Mouse (Mus musculus): ENCODE measurements at regions not wholly inside any gene's neighbourhood (a gene's known extent, or its start where the extent isn't known, plus 50 kb on each side); places are given as distances from the start of the nearest gene placed in this dataset.

GRCm38 (mm10) chr1:61316261-61316660, 322.4 kb upstream of the Pard3b start:
- no peak for DNase-seq (ENCODE audit: low spot score in 2 of 2)

GRCm38 (mm10) chr1:61316736-61317135, 321.9 kb upstream of the Pard3b start:
- DNase-seq (ENCODE audit: low spot score in 2 of 2), result no peak

GRCm38 (mm10) chr1:61318042-61318441, 320.6 kb upstream of the Pard3b start:
- no peak for DNase-seq (ENCODE audit: low spot score in 2 of 2)

- DNase-seq (ENCODE audit: low spot score in 2 of 2), result no peak
Observed at GRCm38 (mm10) chr1:61321513-61322145, 317.0 kb upstream of the Pard3b start.

- DNase-seq (ENCODE audit: low spot score in 2 of 2), result no peak
Observed at GRCm38 (mm10) chr1:61331456-61331855, 307.2 kb upstream of the Pard3b start.

GRCm38 (mm10) chr1:61331906-61332305, 306.7 kb upstream of the Pard3b start:
- DNase-seq (ENCODE audit: low spot score in 2 of 2), result no peak

GRCm38 (mm10) chr1:61336367-61336766, 302.3 kb upstream of the Pard3b start:
- no peak for DNase-seq (ENCODE audit: low spot score in 2 of 2)

GRCm38 (mm10) chr1:61352921-61353320, 285.7 kb upstream of the Pard3b start:
- no peak for DNase-seq (ENCODE audit: low spot score in 2 of 2)

- no peak for DNase-seq (ENCODE audit: low spot score in 2 of 2)
Observed at GRCm38 (mm10) chr1:61353481-61353880, 285.1 kb upstream of the Pard3b start.

GRCm38 (mm10) chr1:61355241-61355640, 283.4 kb upstream of the Pard3b start:
- DNase-seq (ENCODE audit: low spot score in 2 of 2), result no peak

- DNase-seq (ENCODE audit: low spot score in 2 of 2), result no peak
Observed at GRCm38 (mm10) chr1:61359011-61359930, 279.4 kb upstream of the Pard3b start.

- DNase-seq (ENCODE audit: low spot score in 2 of 2), result no peak
Observed at GRCm38 (mm10) chr1:61372581-61372980, 266.0 kb upstream of the Pard3b start.

GRCm38 (mm10) chr1:61373661-61374491, 264.7 kb upstream of the Pard3b start:
- DNase-seq (ENCODE audit: low spot score in 2 of 2), result no peak

GRCm38 (mm10) chr1:61376417-61376816, 262.2 kb upstream of the Pard3b start:
- no peak for DNase-seq (ENCODE audit: low spot score in 2 of 2)

- peak; percentile 8 to 28 for DNase-seq (ENCODE audit: low spot score in 2 of 2)
Observed at GRCm38 (mm10) chr1:61377070-61377469, 261.6 kb upstream of the Pard3b start.

- no peak for DNase-seq (ENCODE audit: low spot score in 2 of 2)
Observed at GRCm38 (mm10) chr1:61378240-61378639, 260.4 kb upstream of the Pard3b start.

GRCm38 (mm10) chr1:61379771-61380517, 258.7 kb upstream of the Pard3b start:
- no peak for DNase-seq (ENCODE audit: low spot score in 2 of 2)

GRCm38 (mm10) chr1:61387587-61387986, 251.0 kb upstream of the Pard3b start:
- DNase-seq (ENCODE audit: low spot score in 2 of 2), result no peak

- DNase-seq (ENCODE audit: low spot score in 2 of 2), result no peak
Observed at GRCm38 (mm10) chr1:61397796-61398195, 240.8 kb upstream of the Pard3b start.

GRCm38 (mm10) chr1:61402339-61402738, 236.3 kb upstream of the Pard3b start:
- no peak for DNase-seq (ENCODE audit: low spot score in 2 of 2)

- no peak for DNase-seq (ENCODE audit: low spot score in 2 of 2)
Observed at GRCm38 (mm10) chr1:61407201-61407600, 231.4 kb upstream of the Pard3b start.

All from gastrocnemius, adult 8-10 months (tissue).